Mouse (Mus musculus) gastrocnemius, adult 18-20 months (tissue): Measurements from ENCODE around the gene S100a11. TPM values are rescaled to one million over a fixed set of nuclear protein-coding genes. Genes with fewer than 3 reads are reported as not detected.
A peak's percentile ranks its signal among the peaks of the same experiment; 100 is the strongest.

Experiments used
- DNase-seq: peaks from one replicate; pipeline ENCODE4 v3.0.0; 2021; ENCODE audit warnings: low spot score
- total RNA-seq, 2 experiments: library from RNA; stranded (reverse); gene quantifications; 2 replicates each; pipeline ENCODE4 v1.2.3; 2021

The S100a11 gene
- total RNA-seq, 2 experiments from 2014 or later, result 27.1 to 50.4 TPM

DNA sequence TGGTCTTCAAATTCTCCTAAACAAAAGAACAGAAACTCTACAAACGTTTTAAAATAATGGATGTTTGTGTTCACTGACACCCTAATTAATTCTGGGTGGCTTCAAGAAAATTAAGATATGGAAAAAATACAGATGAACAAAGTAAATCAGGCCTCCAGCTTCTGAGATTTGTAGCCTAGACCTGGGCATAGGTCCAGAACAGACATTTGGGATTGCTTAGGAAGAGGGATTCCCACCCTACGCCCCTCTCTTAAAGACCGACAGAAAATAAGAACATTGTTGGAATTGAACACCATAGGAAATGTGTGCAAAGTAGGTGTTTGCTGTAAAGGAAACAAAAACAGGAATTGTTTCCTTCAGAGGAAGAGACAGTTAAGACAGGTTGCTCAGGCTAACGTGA, 37.2 kb downstream of the S100a11 start:
- no peak for DNase-seq

DNA sequence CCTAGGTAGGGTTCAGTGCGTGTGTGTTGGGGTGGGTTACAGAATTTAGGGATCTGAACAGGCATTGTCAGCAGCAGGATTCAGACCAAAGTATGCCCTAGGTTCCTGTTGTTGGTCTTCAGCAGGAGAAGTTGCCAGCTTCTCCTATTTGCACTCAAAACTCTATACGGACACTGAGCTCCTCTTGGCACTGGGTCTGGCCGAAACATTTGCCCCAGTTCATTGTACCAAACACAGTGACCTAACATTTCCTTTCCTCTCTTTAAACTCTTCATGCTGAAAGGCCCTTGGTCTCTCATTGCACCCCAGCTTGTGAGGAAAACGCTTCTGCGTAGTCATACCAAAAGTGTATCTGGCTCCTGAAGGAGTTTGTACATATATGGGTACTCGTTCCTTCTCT, 39.7 kb downstream of the S100a11 start:
- DNase-seq, result no peak

DNA sequence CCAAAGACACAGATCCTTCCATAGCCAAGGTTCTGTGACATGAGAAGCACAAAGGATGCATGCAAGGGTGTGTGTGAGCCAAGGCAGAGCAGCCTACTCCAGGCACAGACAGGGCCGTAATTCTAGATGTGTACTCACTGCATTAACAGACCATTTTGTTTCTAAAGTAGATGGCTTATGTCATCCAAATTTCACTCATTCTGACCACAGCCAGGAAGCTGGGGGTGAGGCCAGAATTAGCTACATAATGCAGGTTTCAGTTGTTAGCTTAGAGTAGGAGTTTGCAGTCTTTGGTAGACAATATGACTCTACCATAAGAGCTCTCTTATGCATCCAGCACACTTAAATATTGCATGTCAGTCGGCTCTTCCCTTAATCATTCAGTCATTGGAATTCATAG, 42.1 kb downstream of the S100a11 start:
- DNase-seq, result no peak

DNA sequence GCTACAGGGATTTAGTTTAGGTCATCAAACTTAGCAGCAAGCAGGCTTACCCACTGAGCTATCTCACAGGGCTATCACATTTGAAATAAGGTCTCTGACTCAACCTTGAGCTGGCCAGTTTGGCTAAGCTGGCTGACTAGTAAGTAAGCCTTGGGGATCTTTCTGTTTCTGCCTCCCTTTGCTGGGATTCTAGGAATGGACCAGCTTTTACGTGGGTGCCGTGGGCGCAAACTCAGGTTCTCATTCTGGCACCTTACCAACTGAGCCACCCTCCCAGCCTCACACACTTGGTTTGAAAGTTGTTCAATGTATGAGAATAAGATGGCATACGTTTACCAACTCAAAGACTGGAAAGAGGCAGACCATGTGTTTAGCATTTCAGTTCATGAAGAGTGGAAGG, 42.9 kb downstream of the S100a11 start:
- no peak for DNase-seq

DNA sequence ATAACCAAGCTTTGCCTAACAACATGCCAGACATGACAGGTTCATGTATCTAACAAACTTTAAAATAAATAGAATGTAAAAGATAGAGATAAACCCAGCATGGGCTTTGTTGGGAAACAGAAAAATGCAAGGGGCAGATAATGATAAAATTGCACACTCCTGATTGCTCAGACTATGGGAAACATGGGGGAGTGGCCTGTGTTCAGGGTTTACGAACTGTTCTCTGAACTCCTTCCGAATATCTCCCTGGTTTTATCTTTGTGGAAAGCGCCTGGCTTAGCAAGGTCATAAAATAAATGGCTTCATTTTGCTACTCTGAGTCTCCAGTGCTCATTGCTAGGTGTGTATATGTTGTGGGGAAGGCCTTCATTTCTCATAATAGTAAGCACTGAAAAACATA, 46.6 kb downstream of the S100a11 start:
- DNase-seq, result no peak

DNA sequence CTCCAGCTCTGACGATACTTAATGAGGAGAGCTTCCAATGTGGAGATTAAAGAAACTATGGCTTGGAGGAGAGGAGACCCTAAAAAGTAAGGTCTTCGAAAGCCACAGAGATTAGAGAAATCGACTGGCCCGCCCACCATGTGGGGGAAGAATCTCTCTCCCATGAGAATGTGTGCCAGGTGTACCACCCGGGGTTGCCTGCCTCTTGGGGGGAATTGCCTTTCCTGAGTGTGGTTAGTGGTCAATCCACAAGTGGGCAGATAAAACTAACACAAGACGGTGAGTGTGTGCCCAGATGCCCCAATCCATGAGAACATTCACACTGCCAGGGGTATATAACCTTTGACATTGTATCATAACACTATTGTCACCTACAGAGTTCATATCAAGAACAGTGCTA, 47.4 kb downstream of the S100a11 start:
- DNase-seq, result no peak

DNA sequence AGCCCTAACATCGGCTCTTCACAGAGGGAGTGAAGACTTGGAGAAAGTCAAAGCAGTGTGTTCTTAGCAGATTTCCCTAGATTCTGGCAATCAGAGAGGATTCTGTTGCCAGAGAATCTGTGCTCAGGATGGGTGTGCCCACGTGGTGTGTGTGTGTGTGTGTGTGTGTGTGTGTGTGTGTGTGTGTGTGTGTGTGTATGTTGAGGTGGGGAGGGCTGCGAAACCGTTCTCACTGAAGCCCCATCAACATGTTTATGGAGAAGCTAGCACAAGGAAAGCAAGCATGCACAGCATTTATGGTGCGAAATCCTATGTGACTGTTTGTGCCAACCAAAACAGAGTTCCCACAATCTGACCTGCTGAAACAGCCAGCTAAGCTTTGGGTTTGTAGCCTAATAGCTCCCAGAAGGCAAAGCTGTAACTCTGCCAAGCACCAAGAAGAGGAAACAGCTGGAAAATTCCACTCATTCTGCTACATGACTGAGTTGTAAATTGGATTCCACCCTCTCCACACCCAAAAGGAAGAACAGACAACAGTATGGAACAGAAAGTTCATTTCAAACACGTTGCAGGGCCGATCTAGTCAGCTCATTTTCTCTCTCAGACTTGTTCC, 48.2 kb downstream of the S100a11 start:
- peak; percentile 87 for DNase-seq

DNA sequence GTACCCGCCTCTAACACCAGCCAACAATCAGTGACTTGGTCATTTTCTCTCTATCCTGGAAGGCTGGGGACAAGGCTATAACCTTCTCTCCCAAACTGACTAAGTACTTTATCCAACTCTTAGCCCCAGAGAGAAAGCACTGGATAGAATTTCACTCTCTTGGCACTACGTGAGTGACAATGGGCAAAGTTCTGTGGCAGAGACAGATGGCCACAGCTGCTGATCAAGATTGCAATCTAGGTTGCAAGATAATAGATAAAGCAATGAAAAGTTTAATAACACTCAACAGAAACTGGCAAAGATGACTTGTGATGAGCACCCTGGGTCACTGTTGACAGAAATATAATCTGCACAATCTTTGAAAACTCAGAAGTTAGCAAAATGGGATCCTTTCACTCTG, 48.8 kb downstream of the S100a11 start:
- DNase-seq, result no peak

DNA sequence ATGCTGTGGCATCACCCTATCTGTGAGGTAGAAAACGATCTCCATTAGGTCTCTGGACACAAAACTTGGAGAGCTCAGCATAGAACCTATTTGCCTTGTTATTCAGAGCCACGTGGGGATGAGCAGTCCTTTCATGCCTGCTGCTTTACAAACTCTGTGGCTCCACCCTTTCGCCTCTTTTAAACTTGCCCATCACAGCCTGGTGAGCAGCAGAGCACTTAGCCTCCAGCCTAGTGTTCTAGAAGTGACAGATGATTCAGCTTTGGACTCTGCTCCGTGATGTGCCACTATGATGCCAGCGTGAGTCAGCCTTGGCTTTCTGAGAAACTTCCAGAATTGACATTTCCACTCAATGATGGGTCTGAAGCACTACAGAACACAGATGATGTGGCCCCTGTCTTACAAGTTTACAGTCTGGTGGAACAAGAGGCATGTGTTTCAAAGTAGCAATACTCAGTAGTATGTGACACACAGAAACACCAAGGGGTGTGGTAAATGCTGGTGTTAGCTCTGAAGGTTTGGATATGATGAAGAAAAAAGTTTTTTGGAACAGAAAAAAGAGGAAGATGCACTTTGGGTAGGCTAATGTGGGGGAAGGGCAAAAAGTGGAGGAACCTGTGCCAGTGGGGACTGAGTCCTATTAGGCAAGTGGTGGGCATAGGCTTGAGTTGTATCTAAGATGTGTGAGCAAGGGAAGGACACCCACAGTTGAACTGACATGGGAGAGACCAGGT, 51.9 kb downstream of the S100a11 start:
- no peak for DNase-seq

Other genes starting within 250 kb of the S100a11 start
- not detected for gene Flg, start 247.0 kb upstream of the S100a11 start, total RNA-seq
- gene Hrnr, start 200.7 kb upstream of the S100a11 start, total RNA-seq, result not detected
- gene Rptn, start 126.8 kb upstream of the S100a11 start, total RNA-seq, result not detected
- gene Tchh, start 78.2 kb upstream of the S100a11 start, total RNA-seq, result under 1 TPM; 0.07 TPM
- gene Tchhl1, start 51.7 kb upstream of the S100a11 start, total RNA-seq, result not detected
- 10 to 100 TPM; 42.2 to 48.1 TPM for gene S100a10, start 34.6 kb downstream of the S100a11 start, total RNA-seq
- not detected for gene Tdpoz2, start 132.2 kb downstream of the S100a11 start, total RNA-seq
- gene Tdpoz1, start 155.8 kb downstream of the S100a11 start, total RNA-seq, result not detected
- gene Gm37596, start 172.6 kb downstream of the S100a11 start, total RNA-seq, result not detected